Mouse (Mus musculus) CH12F3 (cell line): ENCODE data around the gene Slc35f3.

ENCODE experiments used
- in situ Hi-C: fragments of 300-500 bp; cut with MboI; formaldehyde crosslinking; loops from 2 replicates; pipeline ENCODE4 v1.14.3; 2020; ENCODE audit warnings: low sequenced_read_pairs

The Slc35f3 gene

GRCm38 (mm10) chr8:126298296-126299093 lies at the start of gene Slc35f3:
Gene Slc35f3 (plus strand): TSS chr8:126298558.
- in situ Hi-C loops: no loop called here

- in situ Hi-C loops: no loop called here
Measured at GRCm38 (mm10) chr8:126250486-126250885, 47.9 kb upstream of the Slc35f3 start.

- in situ Hi-C loops: no loop called here
Measured at GRCm38 (mm10) chr8:126256585-126257391, 41.6 kb upstream of the Slc35f3 start.

GRCm38 (mm10) chr8:126257392-126257681 lies 41.0 kb upstream of the Slc35f3 start:
- in situ Hi-C loops: no loop called here

- in situ Hi-C loops: no loop called here
Measured at GRCm38 (mm10) chr8:126258175-126258781, 40.1 kb upstream of the Slc35f3 start.

GRCm38 (mm10) chr8:126265186-126265585 lies 33.2 kb upstream of the Slc35f3 start:
- in situ Hi-C loops: no loop called here

GRCm38 (mm10) chr8:126267118-126267517 lies 31.2 kb upstream of the Slc35f3 start:
- in situ Hi-C loops: no loop called here

GRCm38 (mm10) chr8:126269733-126270132 lies 28.6 kb upstream of the Slc35f3 start:
- in situ Hi-C loops: no loop called here

- in situ Hi-C loops: no loop called here
Measured at GRCm38 (mm10) chr8:126272445-126272844, 25.9 kb upstream of the Slc35f3 start.

GRCm38 (mm10) chr8:126273066-126273465 lies 25.3 kb upstream of the Slc35f3 start:
- in situ Hi-C loops: no loop called here

- in situ Hi-C loops: no loop called here
Measured at GRCm38 (mm10) chr8:126274866-126275360, 23.4 kb upstream of the Slc35f3 start.

GRCm38 (mm10) chr8:126275886-126276285 lies 22.5 kb upstream of the Slc35f3 start:
- in situ Hi-C loops: no loop called here

GRCm38 (mm10) chr8:126291951-126292350 lies 6.4 kb upstream of the Slc35f3 start:
- in situ Hi-C loops: no loop called here

- in situ Hi-C loops: no loop called here
Measured at GRCm38 (mm10) chr8:126297284-126297845, 993 bp upstream of the Slc35f3 start.

GRCm38 (mm10) chr8:126299333-126299732 lies 975 bp downstream of the Slc35f3 start:
- in situ Hi-C loops: no loop called here

- in situ Hi-C loops: no loop called here
Measured at GRCm38 (mm10) chr8:126300350-126300749, 2.0 kb downstream of the Slc35f3 start.

GRCm38 (mm10) chr8:126301580-126301979 lies 3.2 kb downstream of the Slc35f3 start:
- in situ Hi-C loops: no loop called here

GRCm38 (mm10) chr8:126307164-126307563 lies 8.8 kb downstream of the Slc35f3 start:
- in situ Hi-C loops: no loop called here

GRCm38 (mm10) chr8:126309015-126309414 lies 10.7 kb downstream of the Slc35f3 start:
- in situ Hi-C loops: no loop called here

- in situ Hi-C loops: no loop called here
Measured at GRCm38 (mm10) chr8:126324931-126325330, 26.6 kb downstream of the Slc35f3 start.

GRCm38 (mm10) chr8:126326136-126326535 lies 27.8 kb downstream of the Slc35f3 start:
- in situ Hi-C loops: no loop called here
